Mouse (Mus musculus): ENCODE data around the gene Zfp945. TPM values are rescaled to one million over a fixed set of nuclear protein-coding genes. Genes with fewer than 3 reads are reported as not detected.

The Zfp945 gene
- polyA plus RNA-seq, 1 experiment from 2014 or later, result 16.5 TPM

- no peaks in the 10 kb centered on the region for H3K27me3 ChIP-seq (replicated peaks; ENCODE audit: control insufficient read depth, insufficient read depth, low read length)
- H3K4me2 ChIP-seq (ENCODE audit: low read length), result peak overlapping the region; percentile 45
- ATAC-seq, result peak; percentile 28; the same call in 1 of the 2 replicates
- H3K9me3 ChIP-seq (ENCODE audit: control insufficient read depth, low read length), result no peaks in the 10 kb centered on the region
- H3K4me3 ChIP-seq (ENCODE audit: low read length), result peak overlapping the region; percentile 77
- peak overlapping the region; percentile 29; the same call in 1 of the 2 replicates for H3K27ac ChIP-seq (ENCODE audit: low read depth, low read length)
- H3K4me1 ChIP-seq (ENCODE audit: control insufficient read depth, insufficient read depth, low read depth, low read length), result peaks cover 7% of the 10 kb centered on the region
- WGBS, result 58% methylated on average over 3 of the region's 3 CpGs
- peak overlapping the region; percentile 47; the same call in 1 of the 2 replicates for H3K9ac ChIP-seq (ENCODE audit: low read depth, low read length)
- H3K36me3 ChIP-seq (ENCODE audit: control insufficient read depth, insufficient read depth, low read length), result no peaks in the 10 kb centered on the region
Measured at GRCm38 (mm10) chr17:22818199-22818595, 48.7 kb downstream of the Zfp945 start.

- no peaks in the 10 kb centered on the region for H3K36me3 ChIP-seq (ENCODE audit: control insufficient read depth, insufficient read depth, low read length)
- H3K4me2 ChIP-seq (ENCODE audit: low read length), result peak overlapping the region; percentile 45
- peak overlapping the region; percentile 77 for H3K4me3 ChIP-seq (ENCODE audit: low read length)
- 1% methylated on average over 28 of the region's 28 CpGs for WGBS
- H3K9ac ChIP-seq (ENCODE audit: low read depth, low read length), result peak overlapping the region; percentile 85
- H3K27ac ChIP-seq (ENCODE audit: low read depth, low read length), result peak overlapping the region; percentile 94
- ATAC-seq, result peak; percentile 99
- H3K9me3 ChIP-seq (ENCODE audit: control insufficient read depth, low read length), result no peaks in the 10 kb centered on the region
- H3K4me1 ChIP-seq (ENCODE audit: control insufficient read depth, insufficient read depth, low read depth, low read length), result peaks cover 7% of the 10 kb centered on the region
- H3K27me3 ChIP-seq (replicated peaks; ENCODE audit: control insufficient read depth, insufficient read depth, low read length), result no peaks in the 10 kb centered on the region
Measured at GRCm38 (mm10) chr17:22817471-22818198, 49.3 kb downstream of the Zfp945 start.

DNA sequence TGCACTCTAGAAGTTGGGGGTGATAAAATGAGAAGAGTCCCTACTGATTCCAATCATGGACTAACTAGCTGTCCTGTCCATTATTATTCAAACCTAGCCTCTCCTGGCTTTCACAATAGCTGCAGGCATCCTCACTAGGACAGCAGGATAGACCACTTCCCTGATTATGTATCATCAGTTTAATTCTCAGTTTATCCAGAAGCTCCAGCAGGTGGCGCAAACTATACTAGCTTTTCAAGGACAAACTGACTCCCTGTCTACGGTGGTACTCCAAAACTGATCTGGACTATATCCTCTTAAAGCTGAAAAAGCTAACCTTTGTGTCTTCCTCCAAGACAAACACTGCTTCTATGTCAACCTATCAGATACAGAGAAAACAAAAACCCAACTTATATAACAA is 67.2 kb downstream of the Zfp945 start:
- 69% methylated on average over 2 of the region's 2 CpGs for WGBS
- peaks cover 21% of the 10 kb centered on the region for H3K9me3 ChIP-seq (ENCODE audit: control insufficient read depth, low read length)

More for the DNA sequence above, 67.2 kb downstream of the Zfp945 start:
- Histone ChIP-seq H3K27me3 (replicated peaks; ENCODE audit: control insufficient read depth, insufficient read depth, low read length) (no peaks in the 10 kb centered on the region), H3K4me3 (ENCODE audit: low read length) (no peak overlapping the region), H3K4me2 (ENCODE audit: low read length) (no peak overlapping the region), H3K27ac (ENCODE audit: low read depth, low read length) (no peak overlapping the region), H3K4me1 (ENCODE audit: control insufficient read depth, insufficient read depth, low read depth, low read length) (no peaks in the 10 kb centered on the region), H3K36me3 (ENCODE audit: control insufficient read depth, insufficient read depth, low read length) (peaks cover 14% of the 10 kb centered on the region), H3K9ac (ENCODE audit: low read depth, low read length) (no peak overlapping the region)
- ATAC-seq, result no peak

Other genes with a start within 250 kb of the Zfp945 start
- gene Vmn2r113, start 75.8 kb upstream of the Zfp945 start, polyA plus RNA-seq (2015; fragmentation: Nextera tagmentation; extraction: Ambion mirVana), result not detected in 2 replicates
- not detected in 2 replicates for gene Vmn2r-ps130, start 194.0 kb upstream of the Zfp945 start, polyA plus RNA-seq (2015; fragmentation: Nextera tagmentation; extraction: Ambion mirVana)